Mouse (Mus musculus) cerebellum, adult 8-10 months (tissue): Measurements from ENCODE around the gene Poglut1.
A peak's percentile ranks its signal among the peaks of the same experiment; 100 is the strongest.
"Not testable (repeated sequence)": the region's sequence is repeated elsewhere in the genome, so short reads cannot be mapped to it uniquely, and the experiment has no call there.

ENCODE experiments used
- DNase-seq: peaks from one replicate; pipeline ENCODE4 v3.0.0; 2022

The Poglut1 gene

DNA sequence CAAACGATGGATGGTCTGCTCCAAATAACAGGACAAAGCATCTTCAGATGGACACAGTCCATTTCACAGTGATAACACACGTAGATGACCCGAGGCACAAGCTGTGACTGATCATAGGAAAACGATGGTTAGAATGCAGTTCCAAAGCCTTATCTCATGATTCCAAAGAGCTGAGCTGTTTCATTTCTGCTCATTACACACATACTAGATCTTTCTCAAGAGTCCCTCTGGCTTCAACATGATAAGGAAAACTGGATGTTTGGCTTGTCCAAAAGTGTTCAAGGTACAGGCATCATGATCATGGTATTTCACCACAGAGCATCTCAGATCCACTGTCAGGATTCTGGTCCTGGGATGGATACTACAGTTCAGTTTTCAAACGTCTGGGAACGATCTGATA lies 23.8 kb downstream of the Poglut1 start:
- DNase-seq: no peak

DNA sequence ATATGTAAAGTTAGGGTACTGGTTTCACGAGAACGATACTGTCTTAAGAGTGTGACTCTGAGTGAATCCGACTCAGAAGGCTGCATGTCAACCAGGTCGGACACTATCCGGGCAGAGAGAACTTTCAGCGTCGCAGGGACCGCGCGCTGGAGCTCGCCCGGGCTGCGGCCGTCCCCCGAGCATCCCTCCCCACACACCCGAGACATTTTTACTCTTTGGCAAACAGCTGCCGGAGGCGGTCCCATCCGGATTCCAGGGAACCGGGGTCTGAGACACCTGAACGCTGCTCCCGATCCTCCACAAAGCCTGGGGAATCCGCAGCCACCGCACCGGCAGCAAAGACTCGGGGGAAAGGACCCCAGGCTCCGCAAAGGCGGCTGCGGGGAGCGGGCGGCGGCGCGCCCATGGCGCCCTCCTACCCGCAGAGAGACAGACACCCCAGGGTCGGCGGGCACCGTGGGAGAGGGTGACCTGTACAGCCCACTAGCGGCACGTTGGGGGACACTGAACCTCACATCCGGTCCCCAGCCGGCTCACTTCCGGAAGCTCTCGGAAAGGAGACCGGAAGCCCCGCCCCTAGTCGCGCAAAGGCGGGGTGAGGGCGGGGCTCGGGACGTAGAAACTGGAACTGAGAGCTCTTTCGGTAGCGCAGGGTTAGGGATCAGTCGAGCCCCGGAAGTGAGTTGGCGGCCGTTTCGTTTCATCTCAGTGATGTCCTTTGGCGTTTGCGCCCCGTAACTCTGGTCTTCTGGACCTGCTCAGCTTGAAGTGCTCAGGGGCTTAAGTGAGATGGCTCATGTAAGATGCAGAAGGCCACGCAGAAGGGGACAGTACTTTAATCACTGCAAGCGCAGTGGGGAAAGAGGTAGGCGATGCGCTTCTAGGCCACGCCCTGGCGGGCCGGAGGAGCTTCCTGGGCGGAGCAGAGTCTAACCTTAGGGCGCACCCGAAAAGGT lies 27.7 kb downstream of the Poglut1 start, which contains the start of gene Timmdc1:
Gene Timmdc1 (minus strand): TSS at position 535 of the 956 bp plus-strand sequence.
- DNase-seq: peak; percentile 95

DNA sequence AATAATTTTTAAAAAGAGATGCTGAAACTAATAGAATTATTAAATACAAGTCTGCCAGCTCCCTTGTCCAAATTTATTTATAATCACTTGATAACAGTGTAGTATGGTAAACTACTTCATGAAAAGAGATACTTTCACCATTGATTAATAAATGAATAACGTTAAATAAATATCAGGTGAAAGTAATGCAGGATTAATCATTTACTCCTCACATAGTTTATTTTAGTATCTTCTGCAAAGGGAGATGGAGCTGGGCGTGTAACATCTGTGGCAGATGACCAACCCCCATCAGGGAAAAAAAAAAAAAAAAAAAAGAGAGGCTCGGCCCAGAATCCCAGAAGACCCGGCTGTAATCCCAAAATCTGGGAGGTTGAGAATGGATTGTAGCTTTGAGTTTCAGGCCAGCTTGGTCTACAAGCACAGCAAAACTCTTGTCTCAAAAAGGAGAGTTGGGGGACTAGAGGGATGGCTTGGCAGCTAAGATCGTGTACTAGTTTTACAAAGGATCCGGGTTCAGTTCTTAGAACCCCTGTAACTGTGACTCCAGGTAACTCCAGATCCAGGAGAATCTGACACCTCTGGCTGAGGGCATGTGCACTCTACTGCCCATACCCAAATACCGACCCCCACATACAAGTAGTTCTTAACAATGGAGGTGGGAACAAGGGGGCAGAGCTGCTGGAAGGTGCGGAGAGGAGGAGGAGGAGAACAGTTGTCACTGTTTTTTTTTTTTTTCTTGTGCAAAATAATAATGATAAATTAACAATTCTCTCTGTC lies 28.7 kb downstream of the Poglut1 start:
- no peak for DNase-seq

DNA sequence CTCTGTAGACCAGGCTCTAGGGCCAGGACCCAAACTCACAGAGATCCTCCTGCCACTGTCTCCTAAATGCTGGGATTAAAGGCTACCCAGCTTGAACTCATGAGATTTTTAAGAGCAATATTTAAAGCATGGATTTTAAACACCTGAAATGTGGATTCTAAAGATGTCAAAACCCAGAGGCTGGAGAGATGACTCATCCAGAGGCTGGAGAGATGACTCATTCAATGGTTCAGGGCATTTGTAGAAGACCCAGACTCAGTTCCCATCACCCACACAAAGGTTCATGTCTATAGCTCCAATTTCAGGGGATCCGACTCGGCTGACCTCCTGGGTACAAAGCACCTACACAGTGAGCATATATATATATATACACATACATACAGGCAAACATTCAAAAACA lies 30.9 kb downstream of the Poglut1 start:
- DNase-seq: no peak

DNA sequence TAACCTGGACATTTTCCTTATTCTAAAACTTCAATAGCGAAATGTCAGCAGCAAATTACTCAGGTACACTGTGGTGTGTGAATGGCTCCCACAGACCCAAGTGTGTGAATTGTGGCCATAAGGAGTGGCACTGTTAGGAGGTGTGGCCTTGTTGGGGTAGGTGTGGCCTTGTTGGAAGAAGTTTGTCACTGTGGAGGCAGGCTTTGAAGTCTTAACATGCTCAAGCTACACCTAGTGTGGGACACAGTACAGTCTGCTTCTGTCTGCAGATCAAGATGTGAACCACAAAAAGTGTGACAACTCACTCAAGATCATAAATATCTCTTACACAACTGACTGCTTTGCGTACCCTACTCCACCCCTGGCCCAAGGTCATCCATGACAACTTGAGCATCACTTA lies 39.2 kb downstream of the Poglut1 start:
- DNase-seq: no peak

DNA sequence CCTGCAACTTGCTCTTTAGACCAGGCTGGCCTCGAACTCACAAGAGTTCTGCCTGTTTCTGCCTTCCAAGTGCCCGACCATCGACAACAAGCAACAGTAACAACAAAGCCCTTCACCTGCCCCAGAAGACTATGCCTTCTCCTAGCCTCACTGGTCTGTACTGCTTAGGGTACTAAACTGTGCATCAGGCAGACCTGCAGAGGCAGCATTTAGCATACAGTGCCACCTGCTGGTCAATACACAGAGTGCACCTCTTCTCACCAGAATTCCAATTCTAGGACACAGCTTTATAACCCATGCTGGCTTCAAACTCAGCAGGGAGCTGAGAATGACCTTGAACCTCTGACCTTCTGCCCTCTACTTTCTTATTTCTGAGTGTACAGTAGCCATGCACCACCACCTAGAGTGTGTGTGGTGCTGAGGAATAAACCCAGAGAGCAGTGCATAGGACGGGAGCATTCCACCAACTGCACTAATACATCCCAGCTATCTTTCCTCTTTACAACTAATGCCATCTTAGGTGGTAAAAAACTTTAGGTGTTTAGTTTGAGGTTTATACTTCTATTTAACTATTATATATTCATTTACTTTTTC lies 43.9 kb downstream of the Poglut1 start:
- DNase-seq: peak; percentile 61

DNA sequence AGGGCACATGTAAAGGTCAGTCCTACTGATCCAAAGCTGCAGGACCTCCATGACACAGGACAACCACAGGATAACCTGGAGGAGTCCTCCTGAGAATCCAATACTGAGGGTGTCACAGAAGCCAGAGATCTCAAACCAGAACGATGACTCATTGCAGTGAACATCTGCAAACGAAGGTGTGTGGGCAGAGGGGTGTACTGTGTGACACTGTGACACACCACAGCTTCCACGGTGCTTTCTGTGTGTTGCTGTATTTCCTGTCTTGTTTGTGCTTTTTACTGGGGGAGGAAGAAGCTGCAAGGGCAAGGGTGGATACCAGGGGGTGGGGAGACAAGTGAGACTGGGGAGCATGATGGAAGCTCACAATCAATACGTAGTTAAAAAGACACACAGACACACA lies 46.5 kb downstream of the Poglut1 start:
- no peak for DNase-seq

DNA sequence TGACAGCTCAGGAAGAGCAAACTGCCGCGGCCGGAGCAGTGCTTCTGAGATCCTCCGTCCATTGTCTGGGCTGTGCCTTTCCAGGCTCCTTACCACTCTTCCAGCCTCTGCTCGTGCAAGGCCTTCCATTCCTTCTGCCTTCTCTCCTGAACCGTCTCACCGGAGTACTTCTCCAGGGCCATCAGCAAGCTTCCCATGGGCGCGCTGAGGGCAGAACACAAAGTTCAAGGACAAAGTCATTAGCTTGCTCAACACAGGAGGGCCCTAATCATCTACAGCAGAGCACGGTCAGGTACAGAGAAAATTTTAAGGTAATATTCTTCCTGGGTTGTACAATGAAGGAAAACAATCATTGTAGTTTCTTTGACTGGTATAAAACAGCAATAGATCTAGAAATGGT lies 47.6 kb downstream of the Poglut1 start:
- DNase-seq: no peak

DNA sequence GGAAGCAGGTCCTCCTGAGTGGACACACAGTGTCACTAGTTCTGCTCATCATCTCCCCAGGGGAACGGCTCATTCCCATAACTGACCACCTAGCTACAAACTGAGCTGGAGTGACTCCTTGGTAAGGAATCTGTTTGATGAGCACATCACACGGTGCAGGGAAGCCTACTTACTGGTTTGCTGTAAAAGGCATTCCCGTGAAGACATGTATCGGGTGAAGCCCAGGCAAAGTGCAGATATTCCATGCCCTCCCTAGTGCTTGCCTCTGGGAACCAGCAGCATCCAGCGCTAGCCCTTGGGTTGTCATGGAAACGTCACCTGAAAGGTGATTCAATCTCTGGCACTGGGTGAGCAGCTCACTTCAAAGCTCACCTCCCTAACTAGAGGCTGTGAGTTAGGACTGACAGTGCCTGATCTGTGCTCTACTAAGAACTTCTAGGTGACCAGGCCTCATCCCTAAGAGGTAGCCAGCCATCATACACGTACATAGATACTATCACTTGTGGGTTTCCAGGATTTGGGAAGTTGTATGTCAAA lies 53.4 kb downstream of the Poglut1 start:
- no peak for DNase-seq

DNA sequence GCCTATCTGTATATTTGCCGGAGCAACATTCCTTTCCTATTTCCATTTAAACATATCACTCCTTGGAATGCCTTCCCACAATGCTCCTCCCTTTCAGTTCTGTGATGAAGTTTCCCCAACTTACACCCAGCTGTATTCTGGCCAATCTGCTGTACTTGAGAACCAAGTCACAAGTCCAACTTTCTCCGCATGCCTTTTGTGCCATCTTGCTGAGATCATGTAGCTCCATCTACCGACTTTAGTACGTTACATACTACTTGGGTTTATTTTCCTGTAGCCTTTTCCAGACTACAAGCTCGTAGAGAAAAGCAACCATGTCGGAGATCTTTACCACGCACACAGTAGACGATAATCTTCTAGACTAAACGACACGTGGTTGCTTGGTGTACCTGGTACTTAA lies 56.2 kb downstream of the Poglut1 start:
- no peak for DNase-seq

DNA sequence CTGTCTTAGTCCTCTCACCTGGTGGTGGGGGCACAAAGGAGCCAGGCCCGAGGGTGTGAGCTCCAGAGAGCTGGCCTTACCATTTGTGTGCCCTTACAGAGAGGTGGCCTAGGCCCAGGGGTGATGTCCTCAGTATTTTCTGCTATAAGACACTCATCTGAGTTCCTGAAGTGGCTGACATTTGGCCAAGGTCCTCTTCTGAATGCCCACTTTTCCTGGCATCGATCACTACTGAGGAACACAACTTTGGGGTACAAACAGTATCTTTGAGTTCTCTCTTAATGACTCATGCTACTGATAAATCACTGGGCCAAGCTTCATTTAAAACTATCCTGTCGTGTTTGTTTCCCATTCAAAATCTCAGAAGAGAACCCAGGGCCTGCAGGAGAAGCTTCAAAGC lies 57.5 kb downstream of the Poglut1 start:
- DNase-seq: no peak

DNA sequence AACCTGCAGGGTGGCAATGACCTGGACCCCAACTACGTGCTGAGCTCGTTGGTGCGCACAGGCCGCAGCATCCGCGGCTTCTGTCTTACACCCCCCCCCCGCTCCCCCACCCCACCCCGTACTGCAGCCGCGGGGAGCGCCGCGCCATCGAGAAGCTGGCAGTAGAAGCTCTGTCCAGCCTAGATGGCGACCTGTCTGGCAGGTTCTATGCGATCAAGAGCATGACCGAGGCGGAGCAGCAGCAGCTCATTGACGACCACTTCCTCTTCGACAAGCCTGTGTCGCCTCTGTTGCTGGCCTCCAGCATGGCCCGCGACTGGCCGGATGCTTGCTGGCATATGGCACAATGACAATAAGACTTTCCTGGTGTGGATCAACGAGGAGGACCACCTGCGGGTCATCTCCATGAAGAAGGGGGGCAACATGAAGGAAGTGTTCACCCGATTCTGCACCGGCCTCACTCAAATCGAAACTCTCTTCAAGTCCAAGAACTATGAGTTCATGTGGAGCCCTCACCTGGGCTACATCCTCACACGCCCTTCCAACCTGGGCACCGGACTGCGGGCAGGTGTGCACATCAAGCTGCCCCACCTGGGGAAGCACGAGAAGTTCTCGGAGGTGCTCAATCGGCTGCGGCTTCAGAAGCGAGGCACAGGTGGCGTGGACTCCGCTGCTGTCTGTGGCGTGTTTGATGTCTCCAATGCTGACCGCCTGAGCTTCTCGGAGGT lies 66.3 kb downstream of the Poglut1 start:
- DNase-seq: no peak

DNA sequence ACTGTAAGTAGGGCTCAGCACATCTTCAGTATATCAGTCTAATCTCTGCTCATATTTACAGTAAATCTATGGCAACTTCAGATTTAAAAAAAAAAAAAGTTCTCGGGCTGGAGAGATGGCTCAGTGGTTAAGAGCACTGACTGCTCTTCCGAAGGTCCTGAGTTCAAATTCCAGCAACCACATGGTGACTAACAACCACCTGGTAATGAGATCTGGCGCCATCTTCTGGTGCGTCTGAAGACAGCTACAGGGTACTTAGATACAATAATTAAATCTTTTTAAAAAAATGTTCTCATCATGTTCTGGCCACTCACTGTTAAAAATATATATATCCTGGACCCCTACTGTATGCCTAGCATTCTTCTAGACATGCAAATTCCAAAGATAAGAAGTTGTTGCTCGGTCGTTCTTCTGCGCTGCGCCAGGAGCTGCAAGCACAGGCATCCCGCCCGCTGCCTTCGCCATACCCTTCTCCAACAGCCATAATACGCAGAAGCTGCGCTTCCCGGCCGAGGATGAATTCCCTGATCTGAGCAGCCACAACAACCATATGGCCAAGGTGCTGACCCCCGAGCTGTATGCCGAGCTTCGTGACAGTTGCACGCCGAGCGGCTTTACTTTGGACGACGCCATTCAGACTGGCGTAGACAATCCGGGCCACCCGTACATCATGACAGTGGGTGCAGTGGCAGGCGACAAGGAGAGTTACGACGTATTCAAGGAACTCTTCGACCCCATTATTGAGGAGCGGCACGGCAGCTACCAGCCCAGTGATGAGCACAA lies 67.1 kb downstream of the Poglut1 start:
- DNase-seq: peak; percentile 14

DNA sequence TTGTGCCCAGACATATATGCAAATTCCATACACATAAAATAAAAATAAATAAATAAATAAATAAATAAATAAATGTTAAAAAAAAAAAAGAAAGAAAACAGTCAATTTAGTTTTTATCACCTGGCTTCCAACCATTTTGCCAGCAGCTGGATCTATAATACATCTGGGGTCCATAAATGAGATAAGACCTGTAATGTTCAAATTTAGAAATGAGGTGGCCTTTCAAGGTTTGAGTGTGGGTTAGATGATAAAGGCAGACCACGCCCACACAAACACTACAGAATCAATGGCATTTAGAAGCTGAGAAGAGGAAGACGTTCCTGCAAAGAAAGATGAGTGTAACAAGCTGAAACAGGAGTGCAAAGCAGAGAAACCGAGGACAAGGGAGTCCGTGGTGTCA lies 68.7 kb downstream of the Poglut1 start:
- no peak for DNase-seq

DNA sequence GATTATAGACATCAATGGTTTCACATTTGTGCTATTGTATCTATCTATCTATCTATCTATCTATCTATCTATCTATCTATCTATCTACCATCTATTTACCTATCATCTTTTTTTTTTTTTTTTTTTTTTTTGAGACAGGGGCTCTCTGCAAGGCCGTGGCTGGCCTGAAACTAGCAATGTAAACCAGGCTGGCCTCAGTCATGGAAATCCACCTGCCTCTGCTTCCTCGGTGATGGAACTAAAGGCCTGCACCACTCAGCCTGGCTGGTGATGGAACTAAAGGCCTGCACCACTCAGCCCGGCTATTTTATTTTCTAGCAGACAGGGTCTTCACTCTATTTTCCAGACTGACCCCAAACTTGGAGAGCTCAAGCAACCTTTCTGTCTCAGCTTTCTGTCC lies 71.8 kb downstream of the Poglut1 start:
- DNase-seq: no peak

DNA sequence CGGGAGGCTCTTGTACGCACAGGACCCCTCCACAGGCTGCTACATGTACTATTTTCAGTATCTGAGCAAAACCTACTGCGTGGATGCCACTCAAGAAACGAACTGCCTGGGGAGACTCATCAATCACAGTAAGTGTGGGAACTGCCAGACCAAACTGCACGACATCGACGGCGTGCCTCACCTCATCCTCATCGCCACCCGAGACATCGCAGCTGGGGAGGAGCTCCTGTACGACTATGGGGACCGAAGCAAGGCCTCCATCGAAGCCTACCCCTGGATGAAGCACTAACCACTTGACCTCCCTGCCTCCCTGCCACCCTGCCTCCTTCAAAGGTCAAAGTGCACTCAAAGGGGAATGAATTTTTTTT lies 72.8 kb downstream of the Poglut1 start:
- not testable (repeated sequence) for DNase-seq

DNA sequence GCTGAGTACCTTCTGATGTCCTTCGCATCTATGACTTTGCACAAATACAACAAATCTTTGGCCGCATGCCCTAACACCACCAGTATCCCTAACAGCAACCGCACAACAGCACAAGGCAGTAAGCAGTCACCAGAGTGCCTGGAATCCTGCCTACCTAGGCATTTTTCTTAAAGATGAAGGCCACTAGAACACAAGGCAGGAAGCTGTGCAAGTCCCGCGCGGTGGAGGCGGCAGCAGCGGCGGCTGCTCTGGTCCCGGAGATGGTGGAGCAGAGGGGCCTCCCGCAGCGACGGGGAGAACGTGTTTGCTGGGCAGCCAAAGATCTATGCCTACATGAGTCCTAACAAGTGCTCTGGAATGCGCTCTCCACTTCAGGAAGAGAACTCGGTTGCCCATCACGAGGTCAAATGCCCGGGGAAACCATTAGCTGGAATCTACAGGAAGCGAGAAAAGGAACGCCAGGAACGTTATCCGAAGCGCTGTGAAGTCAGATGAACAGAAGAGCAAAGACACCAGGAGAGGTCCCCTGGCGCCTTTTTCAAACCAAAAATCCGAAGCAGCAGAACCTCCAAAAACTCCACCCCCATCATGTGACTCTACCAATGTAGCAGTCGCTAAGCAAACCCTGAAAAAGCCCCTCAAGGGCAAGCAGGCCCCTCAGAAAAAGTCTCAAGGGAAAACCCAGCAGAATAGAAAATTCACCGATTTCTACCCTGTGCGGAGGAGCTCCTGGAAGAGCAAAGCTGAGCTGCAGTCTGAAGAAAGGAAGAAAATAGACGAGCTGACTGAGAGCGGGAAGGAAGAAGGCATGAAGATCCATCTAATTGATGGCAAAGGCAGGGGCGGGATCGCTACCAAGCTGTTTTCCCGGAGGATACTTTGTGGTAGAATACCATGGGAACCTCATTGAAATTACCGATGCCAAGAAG lies 73.5 kb downstream of the Poglut1 start:
- DNase-seq: peak; percentile 34

DNA sequence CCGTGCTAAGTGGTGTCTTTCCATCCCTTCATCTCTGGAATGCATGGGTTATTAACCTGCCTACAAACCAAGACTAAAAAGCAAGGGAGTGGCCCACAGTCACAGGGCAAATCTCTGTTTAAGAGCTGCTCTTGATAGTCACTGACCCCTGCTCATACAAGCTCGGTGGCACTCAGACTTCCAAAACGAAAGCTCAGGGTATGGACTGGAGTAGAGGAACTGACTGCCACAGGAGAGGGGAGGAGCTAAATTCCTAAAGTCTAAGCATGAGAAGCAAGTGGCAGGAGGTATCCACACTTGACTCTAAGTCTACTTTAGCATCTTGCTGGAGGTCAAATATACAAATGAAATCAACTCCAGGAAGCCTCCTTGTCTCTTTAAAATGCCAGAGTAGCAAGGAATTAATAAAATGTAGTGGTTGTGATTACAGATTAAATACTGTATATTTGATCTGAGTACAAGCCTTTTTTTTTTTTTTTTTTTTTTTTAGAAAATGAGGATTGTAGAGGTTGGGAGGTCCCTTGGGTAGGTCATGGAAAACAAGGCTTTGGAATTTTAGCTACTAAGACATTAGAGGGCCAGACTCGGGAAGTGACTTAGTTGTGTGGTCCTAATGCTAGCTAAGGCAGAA lies 74.3 kb downstream of the Poglut1 start:
- no peak for DNase-seq
